Mouse (Mus musculus) liver, embryonic 14.5 days (tissue): ENCODE results near the gene Sectm1a. TPM values are rescaled to one million over a fixed set of nuclear protein-coding genes. Genes with fewer than 3 reads are reported as not detected.
A peak's percentile ranks its signal among the peaks of the same experiment; 100 is the strongest.
"Not testable (repeated sequence)": the region's sequence is repeated elsewhere in the genome, so short reads cannot be mapped to it uniquely, and the experiment has no call there.

Experiments used
- ATAC-seq: fragments of 200-750 bp; cut with Nextera tagmentation; 2 replicates; pipeline ENCODE4 v1.8.0; 2017; ENCODE audit warnings: moderate number of reproducible peaks, mild to moderate bottlenecking, moderate library complexity; ENCODE audit not compliant: insufficient read depth
- DNase-seq, 3 experiments: peaks; one replicate each; pipeline ENCODE4 v3.0.0-alpha.2; 2012 to 2013; ENCODE audit warnings: low read depth in 3 of 3, low spot score in 3 of 3
- H3K27ac ChIP-seq: fragments of 300-500 bp; sonication (generic); 2 replicates; pipeline ENCODE4 v1.5.1; 2014; ENCODE audit warnings: moderate library complexity, mild to moderate bottlenecking, control low read depth, inconsistent platforms
- H3K27me3 ChIP-seq: fragments of 300-500 bp; sonication (generic); 2 replicates; pipeline ENCODE4 v1.6.1; 2014; ENCODE audit warnings: mild to moderate bottlenecking, low read length, moderate library complexity; ENCODE audit not compliant: control insufficient read depth, insufficient read depth
- H3K36me3 ChIP-seq: fragments of 300-500 bp; sonication (generic); replicated peaks from 2 replicates; pipeline ENCODE4 v1.6.1; 2014; ENCODE audit warnings: low read depth; ENCODE audit not compliant: control insufficient read depth, insufficient read depth
- H3K4me1 ChIP-seq, 2 experiments: fragments of 200-500 bp in 1 of 2; fragments of 300-500 bp in 1 of 2; sonication (generic) in 1 of 2; replicated peaks; 2 replicates each; pipeline ENCODE4 v1.6.1; 2012 to 2014; ENCODE audit warnings: antibody characterized with exemption in 1 of 2, inconsistent platforms in 1 of 2, low read length in 1 of 2; ENCODE audit not compliant: control insufficient read depth in 2 of 2, insufficient read depth in 2 of 2
- H3K4me2 ChIP-seq: fragments of 300-500 bp; sonication (generic); 2 replicates; pipeline ENCODE4 v1.6.1; 2014; ENCODE audit warnings: low read depth, mild to moderate bottlenecking, control low read depth, moderate library complexity
- H3K4me3 ChIP-seq, 2 experiments: fragments of 200-500 bp in 1 of 2; fragments of 300-500 bp in 1 of 2; sonication (generic) in 1 of 2; 2 replicates each; pipeline ENCODE4 v1.5.1; 2012 to 2014; ENCODE audit warnings: low read depth in 2 of 2, low read length in 2 of 2, mild to moderate bottlenecking in 2 of 2, control low read depth in 1 of 2, inconsistent platforms in 1 of 2, moderate library complexity in 1 of 2; ENCODE audit not compliant: insufficient read depth in 1 of 2
- H3K9ac ChIP-seq: fragments of 300-500 bp; sonication (generic); replicated peaks from 2 replicates; pipeline ENCODE4 v1.6.1; 2014; ENCODE audit warnings: mild to moderate bottlenecking, control low read depth, moderate library complexity
- H3K9me3 ChIP-seq: fragments of 300-500 bp; sonication (generic); 2 replicates; pipeline ENCODE4 v1.6.1; 2016; ENCODE audit warnings: low read length, mixed read lengths; ENCODE audit not compliant: control insufficient read depth
- CTCF ChIP-seq: IDR thresholded peaks from 2 replicates; pipeline ENCODE4 v1.5.1; 2016; ENCODE audit warnings: antibody characterized with exemption, low read depth, control low read depth
- EP300 ChIP-seq: IDR thresholded peaks from 2 replicates; pipeline ENCODE4 v1.6.1; 2016; ENCODE audit warnings: antibody characterized with exemption, low read depth
- WGBS: fragments of 180-500 bp; shearing (Covaris S2); extraction: QIAGEN DNeasy Blood & Tissue Kit; methylation state at CpG from one replicate; pipeline ENCODE4 v1.1.7; 2014; ENCODE audit not compliant: insufficient replicate concordance; 5-methylcytosine and 5-hydroxymethylcytosine counted together
- polyA plus RNA-seq, 2 experiments: library from polyadenylated mRNA; depleted of rRNA in 1 of 2; stranded (reverse) in 1 of 2; unstranded in 1 of 2; fragments of >200 nt; fragmentation: Nextera tagmentation in 1 of 2; extraction: Ambion mirVana in 1 of 2; gene quantifications; 2 replicates each; pipeline versions ENCODE4 v1.2.1 to v1.2.3; 2012 to 2014

Sectm1a gene
- polyA plus RNA-seq, 2 experiments, result 1.0 to 1.3 TPM

DNA sequence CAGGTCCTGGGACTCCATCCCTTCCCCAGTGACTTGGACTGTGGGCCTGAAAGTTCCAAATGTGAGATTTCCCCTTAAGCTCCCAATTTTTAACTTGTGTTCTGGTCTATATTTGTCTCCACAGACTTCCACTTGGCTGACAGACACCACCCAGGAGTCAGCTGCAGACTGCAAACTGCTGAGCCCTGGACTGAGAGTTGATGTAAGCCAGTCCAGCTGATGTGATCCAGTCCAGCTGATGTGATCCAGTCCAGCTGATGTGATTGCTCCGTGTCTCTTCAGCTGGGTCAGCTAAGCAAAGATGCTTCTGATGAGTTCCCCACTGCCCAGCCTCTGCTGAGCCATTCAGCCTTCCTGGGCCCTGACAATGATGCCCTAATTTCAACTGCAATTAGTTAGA, 29.2 kb downstream of the Sectm1a start:
- H3K4me2 ChIP-seq, result no peak overlapping the region
- no peak overlapping the region for H3K4me3 ChIP-seq
- H3K27me3 ChIP-seq, result no peaks in the 10 kb centered on the region
- DNase-seq (no peak), ATAC-seq (no peak)
- H3K4me1 ChIP-seq, result peaks cover 0 to 6% of the 10 kb centered on the region in 2 experiments; a peak in 2 of 4 replicates
- no peak overlapping the region for H3K9ac ChIP-seq
- H3K27ac ChIP-seq, result no peak overlapping the region
- no peaks in the 10 kb centered on the region for H3K9me3 ChIP-seq
- TF ChIP-seq CTCF (no peak), EP300 (no peak)
- H3K36me3 ChIP-seq, result no peaks in the 10 kb centered on the region
- 42% methylated on average over 1 of the region's 1 CpGs for WGBS

DNA sequence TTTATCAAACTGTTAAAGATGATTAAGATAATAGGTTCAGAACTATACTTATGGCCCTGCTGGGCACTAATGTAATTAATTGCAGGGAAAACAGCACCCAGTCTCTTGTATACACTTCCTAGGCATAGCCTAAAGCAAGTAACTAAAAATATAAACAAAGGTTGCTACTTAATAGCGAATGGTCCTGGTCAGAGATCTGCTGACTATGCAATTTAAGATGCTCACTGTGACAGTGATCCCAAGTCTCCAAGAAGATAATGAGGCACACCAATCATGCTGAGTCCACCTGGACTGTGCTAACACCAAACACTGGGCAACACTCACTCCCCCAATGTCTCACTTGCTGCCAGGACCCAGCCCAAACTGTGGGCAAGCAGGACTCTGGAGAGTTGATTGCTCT, 31.2 kb downstream of the Sectm1a start:
- no peak overlapping the region for H3K4me3 ChIP-seq
- H3K27me3 ChIP-seq, result no peaks in the 10 kb centered on the region
- no peak overlapping the region for H3K9ac ChIP-seq
- H3K36me3 ChIP-seq, result no peaks in the 10 kb centered on the region
- no peak overlapping the region for H3K27ac ChIP-seq
- DNase-seq, result no peak
- TF ChIP-seq EP300, result no peak
- TF ChIP-seq CTCF, result no peak
- H3K9me3 ChIP-seq, result no peaks in the 10 kb centered on the region
- H3K4me1 ChIP-seq, result 0 out of 4 replicates have a peak, but pooled peaks cover 0 to 1% of the 10 kb centered on the region in 2 experiments
- no peak overlapping the region for H3K4me2 ChIP-seq
- WGBS, result 49% methylated on average over 1 of the region's 1 CpGs
- no peak for ATAC-seq

DNA sequence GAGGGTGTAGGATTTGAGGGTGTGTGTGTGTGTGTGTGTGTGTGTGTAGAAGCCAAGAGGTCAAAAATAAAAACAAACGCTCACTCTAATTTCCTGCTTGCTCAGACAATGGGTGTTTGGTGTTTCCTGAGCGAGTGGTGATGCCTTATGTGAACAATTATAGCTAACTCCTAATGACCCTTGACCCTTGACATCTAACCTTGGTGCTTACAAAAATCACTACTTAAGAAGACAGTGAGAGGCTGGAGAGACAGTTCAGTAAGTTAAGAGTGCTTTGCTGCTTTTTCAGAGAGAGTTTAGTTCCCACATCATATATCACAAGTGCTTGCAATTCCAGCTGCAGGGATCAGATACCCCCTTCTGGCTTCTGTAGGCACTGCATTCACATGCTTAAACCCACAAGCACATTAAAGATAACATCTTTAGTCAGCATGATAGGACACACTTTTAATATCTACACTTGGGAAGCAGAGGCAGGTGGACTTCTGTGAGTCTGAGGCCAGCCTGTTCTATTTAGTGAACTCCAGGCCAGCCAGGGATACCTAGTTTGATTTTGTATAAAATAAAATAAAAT, 33.1 kb downstream of the Sectm1a start:
- DNase-seq, result no peak
- Histone ChIP-seq H3K36me3 (no peaks in the 10 kb centered on the region), H3K4me2 (no peak overlapping the region), H3K9me3 (no peaks in the 10 kb centered on the region), H3K4me3 (no peak overlapping the region), H3K9ac (no peak overlapping the region), H3K4me1 (0 out of 4 replicates have a peak, but pooled peaks cover 0 to 1% of the 10 kb centered on the region in 2 experiments), H3K27me3 (no peaks in the 10 kb centered on the region), H3K27ac (no peak overlapping the region)
- no peak for ATAC-seq
- WGBS, result 42% methylated on average over 2 of the region's 2 CpGs
- no peak for TF ChIP-seq EP300
- peak; percentile 40 for TF ChIP-seq CTCF

DNA sequence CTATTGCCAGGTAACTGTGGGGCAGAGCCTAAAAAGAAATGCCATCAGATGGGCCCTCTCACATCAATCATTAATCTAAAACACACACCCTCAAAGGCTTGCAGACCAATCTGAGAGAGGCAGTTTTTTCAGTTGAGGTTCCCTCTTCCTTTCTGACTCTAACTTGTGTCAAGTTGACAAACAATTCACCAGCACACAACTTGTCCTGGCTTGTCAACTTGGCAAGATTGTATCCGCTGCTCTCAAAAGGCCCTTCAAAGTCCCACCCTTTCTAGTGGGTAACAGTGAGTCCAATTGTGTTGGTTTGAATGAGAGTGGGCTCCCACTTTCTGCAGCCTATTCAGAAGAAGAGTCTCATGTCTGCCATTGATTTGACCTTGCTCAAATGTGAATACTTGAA, 35.7 kb downstream of the Sectm1a start:
- TF ChIP-seq CTCF (no peak), EP300 (no peak)
- H3K4me1 ChIP-seq, result 0 out of 4 replicates have a peak, but pooled peaks cover 0 to 1% of the 10 kb centered on the region in 2 experiments
- H3K36me3 ChIP-seq, result no peaks in the 10 kb centered on the region
- ATAC-seq, result no peak
- no peak overlapping the region for H3K4me3 ChIP-seq
- no peak overlapping the region for H3K9ac ChIP-seq
- no peak for DNase-seq
- H3K4me2 ChIP-seq, result no peak overlapping the region
- no peaks in the 10 kb centered on the region for H3K27me3 ChIP-seq
- H3K9me3 ChIP-seq, result no peaks in the 10 kb centered on the region
- no peak overlapping the region for H3K27ac ChIP-seq
- WGBS, result 52% methylated on average over 1 of the region's 1 CpGs

DNA sequence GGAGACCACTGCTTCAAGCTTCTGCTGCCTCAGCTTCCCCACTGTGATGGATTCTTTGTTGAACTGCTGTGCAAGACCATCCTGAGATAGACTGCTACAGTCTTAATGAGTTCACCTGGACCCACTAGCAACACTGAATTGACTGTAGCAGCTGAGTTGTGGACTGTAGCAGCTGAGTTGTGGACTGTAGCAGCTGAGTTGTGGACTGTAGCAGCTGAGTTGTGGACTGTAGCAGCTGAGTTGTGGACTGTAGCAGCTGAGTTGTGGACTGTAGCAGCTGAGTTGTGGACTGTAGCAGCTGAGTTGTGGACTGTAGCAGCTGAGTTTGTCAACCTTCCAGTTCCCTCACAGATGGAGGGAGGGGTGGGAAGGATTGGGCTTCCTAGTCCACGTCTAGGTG, 38.0 kb downstream of the Sectm1a start:
- not testable (repeated sequence) for H3K36me3 ChIP-seq, DNase-seq, H3K4me3 ChIP-seq, H3K4me1 ChIP-seq, H3K27ac ChIP-seq, H3K9me3 ChIP-seq, H3K27me3 ChIP-seq, ATAC-seq, H3K4me2 ChIP-seq, H3K9ac ChIP-seq
- 12% methylated on average over 1 of the region's 1 CpGs for WGBS
